Mouse (Mus musculus) intestine, embryonic 15.5 days (tissue): ENCODE results near the gene Clic1. TPM values are rescaled to one million over a fixed set of nuclear protein-coding genes. Genes with fewer than 3 reads are reported as not detected.

Experiments used
- ATAC-seq: fragments of 200-750 bp; cut with Nextera tagmentation; 2 replicates; pipeline ENCODE4 v1.8.0; 2017; ENCODE audit warnings: moderate TSS enrichment, moderate library complexity
- H3K27ac ChIP-seq: fragments of 300-500 bp; sonication (generic); 2 replicates; pipeline ENCODE4 v1.5.1; 2015; ENCODE audit warnings: mild to moderate bottlenecking, inconsistent platforms
- H3K27me3 ChIP-seq: fragments of 300-500 bp; sonication (generic); replicated peaks from 2 replicates; pipeline ENCODE4 v1.6.1; 2015; ENCODE audit warnings: inconsistent platforms
- H3K36me3 ChIP-seq: fragments of 300-500 bp; sonication (generic); 2 replicates; pipeline ENCODE4 v1.6.1; 2015; ENCODE audit warnings: inconsistent platforms
- H3K4me1 ChIP-seq: fragments of 300-500 bp; sonication (generic); replicated peaks from 2 replicates; pipeline ENCODE4 v1.6.1; 2015; ENCODE audit warnings: inconsistent platforms
- H3K4me2 ChIP-seq: fragments of 300-500 bp; sonication (generic); replicated peaks from 2 replicates; pipeline ENCODE4 v1.6.1; 2015; ENCODE audit warnings: mild to moderate bottlenecking, inconsistent platforms
- H3K4me3 ChIP-seq: fragments of 300-500 bp; sonication (generic); replicated peaks from 2 replicates; pipeline ENCODE4 v1.5.1; 2015; ENCODE audit warnings: inconsistent platforms
- H3K9ac ChIP-seq: fragments of 300-500 bp; sonication (generic); 2 replicates; pipeline ENCODE4 v1.6.1; 2015; ENCODE audit warnings: inconsistent platforms
- H3K9me3 ChIP-seq: fragments of 300-500 bp; sonication (generic); 2 replicates; pipeline ENCODE4 v1.6.1; 2016; ENCODE audit warnings: inconsistent platforms
- WGBS: fragments of 180-500 bp; shearing (Covaris S2); methylation state at CpG from one replicate; pipeline ENCODE4 v1.1.7; 2015; 5-methylcytosine and 5-hydroxymethylcytosine counted together
- polyA plus RNA-seq: library from polyadenylated mRNA; unstranded; fragments of >200 nt; fragmentation: Nextera tagmentation; extraction: Ambion mirVana; gene quantifications from 2 replicates; pipeline ENCODE4 v1.2.1, GENCODE M21; 2015

Clic1 gene
- polyA plus RNA-seq, 1 experiment from 2014 or later = 385 TPM

GRCm38 (mm10) chr17:35012430-35012829, 37.3 kb upstream of the Clic1 start:
- WGBS = 86% methylated on average over 13 of the region's 13 CpGs
- no peak overlapping the region for H3K4me3 ChIP-seq
- ATAC-seq = no peak
- H3K27ac ChIP-seq = no peak overlapping the region
- no peaks in the 10 kb centered on the region for H3K27me3 ChIP-seq
- H3K9me3 ChIP-seq = no peaks in the 10 kb centered on the region
- no peak overlapping the region for H3K4me2 ChIP-seq
- peaks cover 73% of the 10 kb centered on the region for H3K36me3 ChIP-seq
- H3K9ac ChIP-seq = no peak overlapping the region
- peaks cover 15% of the 10 kb centered on the region for H3K4me1 ChIP-seq

- Histone ChIP-seq H3K4me3 (no peak overlapping the region), H3K36me3 (peaks cover 67% of the 10 kb centered on the region), H3K27me3 (no peaks in the 10 kb centered on the region), H3K4me1 (peaks cover 15% of the 10 kb centered on the region), H3K9me3 (no peaks in the 10 kb centered on the region), H3K9ac (no peak overlapping the region), H3K4me2 (no peak overlapping the region), H3K27ac (no peak overlapping the region)
- 71% methylated on average over 6 of the region's 6 CpGs for WGBS
- ATAC-seq = no peak
These were observed 36.5 kb upstream of the Clic1 start for GRCm38 (mm10) chr17:35013221-35013620.

GRCm38 (mm10) chr17:35015296-35015695, 34.5 kb upstream of the Clic1 start:
- Histone ChIP-seq H3K4me1 (peaks cover 15% of the 10 kb centered on the region), H3K4me2 (no peak overlapping the region), H3K9ac (no peak overlapping the region), H3K9me3 (no peaks in the 10 kb centered on the region), H3K27ac (no peak overlapping the region), H3K36me3 (peaks cover 59% of the 10 kb centered on the region), H3K27me3 (no peaks in the 10 kb centered on the region), H3K4me3 (no peak overlapping the region)
- WGBS = 89% methylated on average over 16 of the region's 16 CpGs
- ATAC-seq = no peak

- Histone ChIP-seq H3K4me1 (peaks cover 17% of the 10 kb centered on the region), H3K4me3 (no peak within 1 kb of the TSS), H3K36me3 (peaks cover 48% of the 10 kb centered on the region), H3K27me3 (no peaks in the 10 kb centered on the region), H3K4me2 (no peak within 1 kb of the TSS), H3K27ac (0 out of 2 replicates have a peak within 1 kb of the TSS, but pooled peaks have one; percentile 22), H3K9ac (peak within 1 kb of the TSS; percentile 20; the same call in 1 of the 2 replicates), H3K9me3 (no peaks in the 10 kb centered on the region)
- 58% methylated on average over 12 of the region's 12 CpGs for WGBS
- ATAC-seq = peak; percentile 57
These were observed 33.4 kb upstream of the Clic1 start, which contains the start of gene Vwa7 for GRCm38 (mm10) chr17:35016376-35016775. Gene Vwa7, plus strand, starts transcription at chr17:35016579.

GRCm38 (mm10) chr17:35016791-35017705, 32.7 kb upstream of the Clic1 start:
- H3K9me3 ChIP-seq = no peaks in the 10 kb centered on the region
- H3K36me3 ChIP-seq = peaks cover 43% of the 10 kb centered on the region
- H3K4me1 ChIP-seq = peaks cover 20% of the 10 kb centered on the region
- ATAC-seq = peak; percentile 0; the same call in 1 of the 2 replicates
- 75% methylated on average over 10 of the region's 10 CpGs for WGBS
- no peak overlapping the region for H3K4me2 ChIP-seq
- H3K4me3 ChIP-seq = no peak overlapping the region
- 0 out of 2 replicates have a peak overlapping the region, but pooled peaks have one; percentile 22 for H3K27ac ChIP-seq
- H3K27me3 ChIP-seq = no peaks in the 10 kb centered on the region
- H3K9ac ChIP-seq = 0 out of 2 replicates have a peak overlapping the region, but pooled peaks have one; percentile 20

- Histone ChIP-seq H3K4me1 (peaks cover 20% of the 10 kb centered on the region), H3K9me3 (no peaks in the 10 kb centered on the region), H3K36me3 (peaks cover 36% of the 10 kb centered on the region), H3K9ac (no peak overlapping the region), H3K4me3 (no peak overlapping the region), H3K27me3 (no peaks in the 10 kb centered on the region), H3K27ac (no peak overlapping the region), H3K4me2 (no peak overlapping the region)
- ATAC-seq = no peak
- 72% methylated on average over 14 of the region's 14 CpGs for WGBS
These were observed 32.1 kb upstream of the Clic1 start for GRCm38 (mm10) chr17:35017706-35018030.

- Histone ChIP-seq H3K9ac (no peak overlapping the region), H3K4me2 (no peak overlapping the region), H3K4me1 (peaks cover 20% of the 10 kb centered on the region), H3K27me3 (no peaks in the 10 kb centered on the region), H3K27ac (no peak overlapping the region), H3K36me3 (peaks cover 32% of the 10 kb centered on the region), H3K4me3 (no peak overlapping the region), H3K9me3 (no peaks in the 10 kb centered on the region)
- WGBS = 74% methylated on average over 3 of the region's 3 CpGs
- no peak for ATAC-seq
These were observed 31.6 kb upstream of the Clic1 start for GRCm38 (mm10) chr17:35018171-35018570.

- H3K9ac ChIP-seq = no peak overlapping the region
- no peak overlapping the region for H3K4me2 ChIP-seq
- peaks cover 34% of the 10 kb centered on the region for H3K4me1 ChIP-seq
- no peaks in the 10 kb centered on the region for H3K27me3 ChIP-seq
- H3K9me3 ChIP-seq = no peaks in the 10 kb centered on the region
- WGBS = 81% methylated on average over 11 of the region's 11 CpGs
- no peak overlapping the region for H3K4me3 ChIP-seq
- ATAC-seq = no peak
- H3K27ac ChIP-seq = no peak overlapping the region
- peaks cover 15% of the 10 kb centered on the region for H3K36me3 ChIP-seq
These were observed 29.9 kb upstream of the Clic1 start for GRCm38 (mm10) chr17:35019894-35020293.

- H3K9me3 ChIP-seq = no peaks in the 10 kb centered on the region
- WGBS = 84% methylated on average over 8 of the region's 8 CpGs
- H3K4me2 ChIP-seq = no peak overlapping the region
These were observed 29.2 kb upstream of the Clic1 start for GRCm38 (mm10) chr17:35020551-35020950.

GRCm38 (mm10) chr17:35021163-35021808, 28.5 kb upstream of the Clic1 start:
- H3K4me1 ChIP-seq = peaks cover 39% of the 10 kb centered on the region

More at GRCm38 (mm10) chr17:35020551-35020950, 29.2 kb upstream of the Clic1 start:
- no peak overlapping the region for H3K4me3 ChIP-seq
- H3K36me3 ChIP-seq = peaks cover 8% of the 10 kb centered on the region
- no peak overlapping the region for H3K9ac ChIP-seq
- no peak for ATAC-seq
- H3K27ac ChIP-seq = no peak overlapping the region
- peaks cover 38% of the 10 kb centered on the region for H3K4me1 ChIP-seq
- no peaks in the 10 kb centered on the region for H3K27me3 ChIP-seq

GRCm38 (mm10) chr17:35021842-35022477, 27.8 kb upstream of the Clic1 start:
- Histone ChIP-seq H3K4me3 (no peak overlapping the region), H3K9me3 (no peaks in the 10 kb centered on the region), H3K4me2 (no peak overlapping the region), H3K9ac (no peak overlapping the region), H3K27me3 (no peaks in the 10 kb centered on the region), H3K27ac (no peak overlapping the region; the same call in 1 of the 2 replicates), H3K36me3 (no peaks in the 10 kb centered on the region), H3K4me1 (peaks cover 36% of the 10 kb centered on the region)
- ATAC-seq = peak; percentile 39; the same call in 1 of the 2 replicates
- WGBS = 41% methylated on average over 6 of the region's 6 CpGs

More at GRCm38 (mm10) chr17:35021163-35021808, 28.5 kb upstream of the Clic1 start:
- ATAC-seq = peak; percentile 24
- H3K36me3 ChIP-seq = peaks cover 1% of the 10 kb centered on the region; the same call in 1 of the 2 replicates
- no peaks in the 10 kb centered on the region for H3K27me3 ChIP-seq
- 14% methylated on average over 17 of the region's 17 CpGs for WGBS
- H3K4me2 ChIP-seq = peak overlapping the region; percentile 35
- no peak overlapping the region for H3K27ac ChIP-seq
- no peak overlapping the region for H3K9ac ChIP-seq
- H3K4me3 ChIP-seq = no peak overlapping the region
- H3K9me3 ChIP-seq = no peaks in the 10 kb centered on the region

- Histone ChIP-seq H3K27ac (no peak overlapping the region), H3K27me3 (no peaks in the 10 kb centered on the region), H3K36me3 (no peaks in the 10 kb centered on the region), H3K4me1 (peaks cover 37% of the 10 kb centered on the region), H3K4me3 (no peak overlapping the region), H3K4me2 (no peak overlapping the region), H3K9me3 (no peaks in the 10 kb centered on the region), H3K9ac (no peak overlapping the region)
- WGBS = 94% methylated on average over 8 of the region's 8 CpGs
- ATAC-seq = no peak
These were observed 27.2 kb upstream of the Clic1 start for GRCm38 (mm10) chr17:35022541-35023060.
